Mouse (Mus musculus) CD4-positive, CD25-positive, alpha-beta regulatory T cell, adult 2 months (primary cell): ENCODE measurements around the gene Sfn.
A peak's percentile ranks its signal among the peaks of the same experiment; 100 is the strongest.

Experiments
- DNase-seq: peaks from one replicate; pipeline ENCODE4 v3.0.0-alpha.2; 2012; ENCODE audit warnings: low read depth, low spot score

Gene Sfn

GRCm38 (mm10) chr4:133620668-133621067 is 18.7 kb upstream of the Sfn start:
- DNase-seq: peak; percentile 87

GRCm38 (mm10) chr4:133619473-133620136 is 17.6 kb upstream of the Sfn start:
- peak; percentile 70 for DNase-seq

DNA sequence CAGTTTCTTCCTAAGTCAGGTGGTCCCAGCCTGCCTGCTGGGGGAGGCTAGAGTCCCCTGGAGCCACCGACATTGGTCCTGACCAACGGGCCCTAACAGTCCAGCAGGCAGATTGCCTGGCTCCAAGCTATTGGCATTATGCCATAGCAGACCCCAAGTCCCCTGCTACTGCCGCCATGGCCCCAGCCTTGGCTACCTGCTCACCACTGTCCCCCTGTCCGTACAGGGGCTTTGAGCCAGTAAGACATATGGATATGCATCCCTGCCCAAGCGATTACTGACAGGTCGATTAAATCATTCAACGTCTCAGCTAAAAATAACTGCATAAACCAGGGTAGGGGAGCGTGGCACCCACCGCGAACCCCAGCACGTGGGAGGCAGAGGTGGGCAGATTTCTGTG is 16.0 kb upstream of the Sfn start:
- DNase-seq: no peak

DNA sequence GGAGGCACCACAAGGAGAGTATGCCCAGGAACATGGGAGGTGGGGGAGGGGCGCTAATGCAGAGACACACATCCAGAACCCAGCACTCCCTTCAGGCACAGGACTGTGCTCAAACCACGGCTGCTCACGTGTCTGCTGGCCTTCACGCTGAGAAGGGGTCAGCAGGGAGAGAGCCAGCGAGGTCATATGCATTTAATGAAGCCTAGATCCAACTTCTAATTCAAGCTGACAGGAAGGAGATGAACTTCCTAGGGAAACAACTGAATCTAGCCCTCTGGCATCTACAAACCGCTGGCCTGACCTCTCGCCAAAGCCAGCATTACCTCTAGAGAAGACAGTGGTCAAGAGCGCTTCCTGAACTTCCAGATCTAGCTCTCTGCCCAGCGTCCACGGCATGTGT is 13.4 kb upstream of the Sfn start:
- no peak for DNase-seq

DNA sequence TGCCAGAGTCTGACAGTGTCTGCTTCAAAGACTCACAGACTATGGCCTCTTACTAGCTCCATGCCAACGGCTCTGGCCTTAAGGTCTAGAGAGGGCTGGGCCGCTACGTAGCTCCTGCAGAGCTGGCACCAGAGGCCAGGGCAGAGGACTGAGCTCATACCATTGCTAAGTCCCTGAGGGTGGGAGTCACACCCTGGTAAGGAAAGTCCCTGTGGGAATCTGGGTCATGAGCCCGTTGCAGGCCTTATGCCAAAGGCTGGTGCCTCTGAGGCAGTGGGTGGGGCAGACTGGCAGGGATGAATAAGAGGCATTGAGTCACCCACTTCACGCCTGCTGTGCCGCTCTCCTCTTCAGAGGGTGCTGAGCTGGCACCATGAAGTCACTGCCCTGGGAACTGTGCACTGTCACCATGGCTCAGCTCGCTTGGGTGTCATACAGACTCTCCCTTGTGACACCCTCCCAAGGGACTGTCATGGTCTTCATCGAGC is 12.3 kb upstream of the Sfn start:
- no peak for DNase-seq

- no peak for DNase-seq
Measured at GRCm38 (mm10) chr4:133613867-133614266, 11.9 kb upstream of the Sfn start.

GRCm38 (mm10) chr4:133613026-133613425 is 11.1 kb upstream of the Sfn start:
- no peak for DNase-seq

- peak; percentile 21 for DNase-seq
Measured at GRCm38 (mm10) chr4:133612416-133612815, 10.4 kb upstream of the Sfn start.

- peak; percentile 59 for DNase-seq
Measured at GRCm38 (mm10) chr4:133611815-133612214, 9.8 kb upstream of the Sfn start.

GRCm38 (mm10) chr4:133609719-133610118 is 7.8 kb upstream of the Sfn start:
- peak; percentile 90 for DNase-seq

DNA sequence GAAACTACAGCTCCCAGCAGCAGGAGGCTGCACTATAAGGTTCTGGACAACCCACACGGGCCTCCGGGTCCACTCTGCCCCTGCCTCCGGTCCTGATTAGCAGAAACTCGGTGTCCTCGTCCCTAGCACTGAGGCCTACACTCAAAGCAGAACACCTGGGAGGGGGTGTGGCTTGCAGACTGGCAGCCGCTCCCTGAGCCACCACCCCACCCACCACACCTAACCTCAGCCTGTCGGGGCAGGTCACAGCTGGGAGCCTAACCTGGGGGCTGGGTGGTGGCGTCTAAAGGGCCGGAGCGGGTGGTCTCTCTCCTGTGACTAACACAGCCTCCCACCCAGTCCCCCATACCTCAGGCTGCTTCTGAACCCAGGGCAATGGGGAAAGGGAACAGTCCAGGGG is 5.3 kb upstream of the Sfn start:
- DNase-seq: no peak

DNA sequence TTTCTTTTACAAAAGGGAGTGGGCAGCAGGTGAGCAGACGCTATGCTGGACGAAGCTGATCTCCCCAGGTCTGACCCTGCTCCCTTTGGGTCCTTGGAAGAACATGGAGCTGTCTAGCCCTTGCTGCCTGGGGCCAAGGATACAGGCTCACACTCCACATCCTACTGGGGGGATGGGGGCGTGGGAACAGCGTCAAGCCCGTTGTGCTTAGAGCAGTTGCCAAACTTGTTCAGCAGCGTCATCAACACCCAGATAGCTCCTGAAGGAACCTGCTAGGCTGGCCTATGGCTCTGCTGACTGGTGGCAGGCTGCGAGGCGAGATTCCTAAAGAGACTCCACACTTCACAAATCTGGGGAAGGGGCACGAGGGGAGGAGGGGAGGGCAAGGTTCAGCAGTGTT is 3.4 kb upstream of the Sfn start:
- DNase-seq: no peak

GRCm38 (mm10) chr4:133604856-133605255 is 2.9 kb upstream of the Sfn start:
- no peak for DNase-seq

DNA sequence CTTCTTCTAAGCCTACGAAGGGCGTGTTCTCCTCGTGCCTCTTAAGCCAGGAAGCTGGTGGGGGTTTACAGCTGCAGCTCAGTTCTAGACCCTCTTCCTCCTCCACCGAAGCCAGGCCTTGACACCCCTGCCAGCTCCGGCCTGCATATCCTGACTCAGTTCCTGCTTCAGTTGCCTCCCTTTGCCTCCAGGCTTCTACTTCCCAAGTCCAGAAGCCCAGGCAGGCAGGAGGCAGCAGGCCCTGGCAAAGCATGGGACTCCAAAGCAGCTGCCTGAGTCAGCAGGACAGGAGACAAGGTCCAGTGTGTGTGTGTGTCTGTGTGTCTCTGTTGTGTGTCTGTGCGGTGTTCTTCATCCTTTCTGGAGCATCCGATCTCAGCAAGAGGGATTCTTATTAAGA is 2.2 kb upstream of the Sfn start:
- DNase-seq: no peak

DNA sequence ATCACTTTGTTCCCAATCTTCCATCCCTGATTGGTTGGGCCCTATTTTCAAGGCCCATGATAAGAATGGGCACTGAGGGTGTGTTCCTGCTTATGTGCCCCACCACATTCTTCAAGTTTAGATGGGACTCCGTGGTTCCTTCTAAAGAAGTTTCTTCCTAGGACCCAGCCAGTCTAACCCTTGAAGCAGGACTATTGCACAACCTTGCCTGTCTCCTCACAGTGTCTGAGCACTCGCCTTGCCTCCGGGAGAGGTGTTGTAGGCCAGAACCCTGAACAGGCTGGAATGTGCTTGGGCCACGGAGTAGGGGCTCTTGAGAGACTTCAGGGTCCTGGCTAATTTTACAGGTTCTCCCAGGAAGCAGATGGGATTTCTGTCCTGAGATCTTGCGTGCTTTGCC is 1.1 kb upstream of the Sfn start:
- no peak for DNase-seq

GRCm38 (mm10) chr4:133600306-133600705 is 1.7 kb downstream of the Sfn start:
- peak; percentile 36 for DNase-seq

DNA sequence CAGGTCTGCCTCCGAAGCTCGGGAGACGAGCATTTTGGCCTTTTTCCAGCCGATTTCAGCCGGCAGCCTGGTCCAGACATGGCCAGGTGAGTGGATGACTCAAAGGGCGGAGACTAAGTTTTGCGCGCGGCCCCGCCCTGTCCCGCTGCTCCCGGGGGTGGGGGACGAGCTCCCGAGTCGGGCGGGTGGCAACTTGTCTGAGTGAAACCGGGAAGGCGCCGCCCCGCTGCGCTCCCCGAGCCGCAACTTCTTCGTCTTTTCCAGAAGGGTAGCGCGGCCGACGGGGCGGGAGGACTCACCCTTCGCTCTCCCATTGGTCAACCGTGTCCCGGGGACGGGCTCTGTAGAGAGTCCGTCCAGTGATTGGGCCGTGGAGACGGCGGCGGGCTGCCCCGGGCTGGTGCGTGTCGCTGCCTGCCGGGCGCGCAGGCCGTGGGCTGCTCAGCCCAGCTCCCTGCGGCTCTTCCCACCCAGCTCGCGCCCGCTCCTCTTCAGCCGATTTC is 2.3 kb downstream of the Sfn start:
- DNase-seq: peak; percentile 86

DNA sequence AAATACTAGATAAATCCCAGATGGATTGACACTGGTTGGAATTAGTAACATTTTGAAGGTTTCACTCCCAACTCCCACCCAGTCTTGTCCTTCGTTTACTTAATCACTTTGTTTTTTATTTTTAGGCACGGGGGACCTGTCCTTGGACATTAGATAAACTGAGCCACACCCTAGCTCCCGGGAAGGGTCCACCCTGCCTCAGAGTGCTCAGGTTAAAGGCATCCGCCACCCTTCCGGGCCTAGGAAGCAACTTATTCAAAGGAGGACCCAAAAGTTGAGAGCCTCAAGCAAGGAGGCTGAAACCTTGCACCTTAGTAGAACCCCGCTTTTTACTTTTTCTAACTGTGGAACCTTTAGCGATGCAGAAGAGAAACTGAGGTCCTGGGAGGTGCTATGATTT is 2.9 kb downstream of the Sfn start:
- no peak for DNase-seq

- no peak for DNase-seq
Measured at GRCm38 (mm10) chr4:133598616-133599015, 3.4 kb downstream of the Sfn start.

DNA sequence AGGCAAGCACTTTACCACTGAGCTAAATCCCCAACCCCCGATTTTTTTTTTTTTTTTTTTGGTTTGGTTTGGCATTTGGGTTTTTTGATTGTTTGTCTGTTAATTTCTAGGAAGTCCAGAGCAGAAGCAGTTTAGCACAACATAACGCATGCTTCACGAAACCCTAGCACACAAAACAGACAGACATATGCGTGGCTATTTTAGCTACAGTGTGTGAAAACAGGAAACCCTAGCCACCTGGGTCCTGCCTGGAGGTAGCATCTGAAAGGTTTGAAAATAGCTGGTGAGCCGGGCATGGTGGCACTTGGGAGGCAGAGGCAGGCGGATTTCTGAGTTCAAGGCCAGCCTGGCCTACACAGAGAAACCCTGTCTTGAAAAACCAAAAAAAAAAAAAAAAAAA is 5.9 kb downstream of the Sfn start:
- no peak for DNase-seq

- no peak for DNase-seq
Measured at GRCm38 (mm10) chr4:133595538-133595937, 6.4 kb downstream of the Sfn start.

GRCm38 (mm10) chr4:133592570-133592969 is 9.4 kb downstream of the Sfn start:
- DNase-seq: peak; percentile 84

DNA sequence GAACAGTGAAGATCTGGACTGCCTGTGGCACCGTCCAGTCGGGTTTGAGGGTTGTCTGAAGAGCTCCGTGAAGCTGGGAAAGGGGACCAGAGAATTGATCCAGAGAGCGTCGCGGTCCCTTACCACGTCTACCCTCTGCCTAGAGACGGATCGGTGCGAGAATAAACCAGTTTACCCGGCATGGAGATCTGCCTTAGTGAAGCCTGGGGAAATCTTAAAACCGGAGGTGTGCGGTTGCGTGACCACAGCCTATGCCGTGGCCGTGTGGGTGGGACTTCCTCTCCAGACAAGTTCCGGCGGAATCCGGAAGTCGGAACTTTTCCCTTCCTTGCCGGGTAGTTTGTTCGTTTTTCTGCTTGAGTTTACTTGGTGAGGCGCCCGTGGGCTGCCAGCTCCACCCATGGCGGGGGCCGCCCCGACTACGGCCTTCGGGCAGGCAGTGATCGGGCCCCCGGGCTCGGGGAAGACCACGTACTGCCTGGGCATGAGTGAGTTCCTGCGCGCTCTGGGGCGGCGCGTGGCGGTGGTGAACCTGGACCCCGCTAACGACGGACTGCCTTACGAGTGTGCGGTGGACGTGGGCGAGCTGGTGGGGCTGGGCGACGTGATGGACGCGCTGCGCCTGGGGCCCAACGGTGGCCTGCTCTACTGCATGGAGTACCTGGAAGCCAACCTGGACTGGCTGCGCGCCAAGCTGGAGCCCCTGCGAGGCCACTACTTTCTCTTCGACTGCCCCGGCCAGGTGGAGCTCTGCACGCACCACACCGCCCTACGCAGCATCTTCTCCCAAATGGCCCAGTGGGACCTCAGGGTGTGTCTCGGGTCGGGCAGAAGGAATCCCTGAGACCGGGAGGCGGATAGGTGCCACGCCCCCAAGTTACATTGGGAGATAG is 17.7 kb downstream of the Sfn start, which contains the start of gene Gpn2:
Gene Gpn2 (plus strand): TSS at position 304 of the 893 bp plus-strand sequence.
- peak; percentile 93 for DNase-seq
